Mouse (Mus musculus) liver, adult 10 weeks (tissue): Measurements from ENCODE around the gene Zic2. TPM values are rescaled to one million over a fixed set of nuclear protein-coding genes. Genes with fewer than 3 reads are reported as not detected.

ENCODE experiments used
- polyA plus RNA-seq: library from polyadenylated mRNA; stranded (reverse); fragments of 350-450 nt; fragmentation: Illumina TruSeq; extraction: RNeasy Lipid Tissue Mini Kit (QIAGEN cat#74804); gene quantifications from one replicate; pipeline ENCODE4 v1.2.3, GENCODE M21; 2014; ENCODE audit warnings: low read depth, low replicate concordance

Gene Zic2
- not detected for polyA plus RNA-seq

DNA sequence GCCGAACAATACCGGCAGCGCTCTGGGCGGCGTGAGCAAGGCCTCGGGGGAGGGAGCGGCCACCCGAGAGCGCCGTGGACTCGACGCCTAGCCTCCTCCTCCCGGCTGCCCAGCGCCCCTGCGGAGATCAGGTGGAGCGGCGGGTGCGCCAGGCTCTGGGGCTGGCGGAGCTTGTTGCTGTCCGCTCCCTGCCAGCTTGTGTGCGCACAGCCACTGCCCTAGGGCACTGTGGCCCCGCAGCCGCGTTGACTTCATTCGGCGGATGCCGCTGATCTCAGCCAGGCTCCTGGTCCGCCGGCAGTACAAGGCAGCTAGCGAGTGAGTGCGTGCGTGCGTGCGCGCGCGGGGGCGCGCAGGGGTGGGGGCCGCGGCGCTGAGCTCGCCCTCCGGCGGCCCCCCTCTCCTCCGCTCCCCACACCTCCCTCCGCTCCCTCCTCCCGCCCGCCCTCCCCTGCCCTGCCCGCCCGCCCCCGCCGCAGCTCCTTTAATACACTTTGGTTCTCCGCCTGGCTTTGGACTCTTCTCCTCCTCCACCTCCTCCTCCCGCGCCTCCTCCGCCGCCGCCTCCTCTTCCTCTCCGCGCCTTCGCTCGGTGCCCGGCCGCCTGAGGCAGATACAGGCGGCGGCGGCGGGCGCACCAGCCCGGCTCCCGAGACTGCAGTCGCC is at the start of gene Zic2:
Gene Zic2, plus strand, starts transcription at position 545 of the 666 bp plus-strand sequence.

DNA sequence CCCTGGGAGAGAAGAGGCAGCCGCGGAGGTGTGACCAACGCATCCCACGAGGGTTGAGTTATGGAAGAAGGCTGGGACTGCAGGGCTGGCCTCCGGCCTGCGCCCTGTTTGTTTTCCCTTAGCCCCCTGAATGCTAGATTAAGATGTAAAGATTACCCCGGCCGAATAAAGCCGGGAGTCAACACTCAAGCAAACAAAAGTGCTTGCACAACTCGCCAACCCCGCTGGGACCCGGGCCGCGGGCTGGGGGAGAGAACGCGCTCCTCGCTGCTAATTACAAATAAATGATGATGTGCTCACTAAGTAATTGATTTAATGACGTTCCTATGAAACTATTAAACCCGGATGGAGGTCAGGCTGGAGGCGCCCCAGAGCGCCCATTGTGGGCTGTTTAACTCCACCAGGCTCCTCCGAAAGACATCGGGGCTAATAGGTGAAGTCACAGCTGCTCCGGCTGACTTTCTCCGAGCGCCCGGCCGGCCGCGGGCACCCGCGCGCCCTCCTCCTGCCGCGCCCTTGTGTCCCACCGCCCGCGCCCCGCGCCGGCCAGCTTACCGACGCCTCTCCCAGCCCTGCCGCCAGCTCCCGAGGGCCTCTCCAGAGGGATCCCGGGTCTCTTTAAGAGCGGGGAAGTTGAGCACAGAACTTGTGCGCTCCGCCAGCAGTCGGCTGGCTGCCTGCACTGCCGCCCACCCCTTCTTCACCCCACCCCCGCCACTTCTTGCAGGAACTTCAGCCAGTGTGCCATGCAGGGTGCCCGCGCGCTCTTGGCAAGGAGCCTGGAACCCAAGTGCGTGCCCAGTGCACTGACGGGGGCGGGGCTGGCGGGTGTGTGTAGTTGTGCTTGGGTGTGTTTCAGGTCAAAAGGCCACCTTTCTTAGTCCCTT is 24.5 kb upstream of the Zic2 start, which contains the start of gene Gm5089:
Gene Gm5089, minus strand, starts transcription at position 620 of the 887 bp plus-strand sequence.

DNA sequence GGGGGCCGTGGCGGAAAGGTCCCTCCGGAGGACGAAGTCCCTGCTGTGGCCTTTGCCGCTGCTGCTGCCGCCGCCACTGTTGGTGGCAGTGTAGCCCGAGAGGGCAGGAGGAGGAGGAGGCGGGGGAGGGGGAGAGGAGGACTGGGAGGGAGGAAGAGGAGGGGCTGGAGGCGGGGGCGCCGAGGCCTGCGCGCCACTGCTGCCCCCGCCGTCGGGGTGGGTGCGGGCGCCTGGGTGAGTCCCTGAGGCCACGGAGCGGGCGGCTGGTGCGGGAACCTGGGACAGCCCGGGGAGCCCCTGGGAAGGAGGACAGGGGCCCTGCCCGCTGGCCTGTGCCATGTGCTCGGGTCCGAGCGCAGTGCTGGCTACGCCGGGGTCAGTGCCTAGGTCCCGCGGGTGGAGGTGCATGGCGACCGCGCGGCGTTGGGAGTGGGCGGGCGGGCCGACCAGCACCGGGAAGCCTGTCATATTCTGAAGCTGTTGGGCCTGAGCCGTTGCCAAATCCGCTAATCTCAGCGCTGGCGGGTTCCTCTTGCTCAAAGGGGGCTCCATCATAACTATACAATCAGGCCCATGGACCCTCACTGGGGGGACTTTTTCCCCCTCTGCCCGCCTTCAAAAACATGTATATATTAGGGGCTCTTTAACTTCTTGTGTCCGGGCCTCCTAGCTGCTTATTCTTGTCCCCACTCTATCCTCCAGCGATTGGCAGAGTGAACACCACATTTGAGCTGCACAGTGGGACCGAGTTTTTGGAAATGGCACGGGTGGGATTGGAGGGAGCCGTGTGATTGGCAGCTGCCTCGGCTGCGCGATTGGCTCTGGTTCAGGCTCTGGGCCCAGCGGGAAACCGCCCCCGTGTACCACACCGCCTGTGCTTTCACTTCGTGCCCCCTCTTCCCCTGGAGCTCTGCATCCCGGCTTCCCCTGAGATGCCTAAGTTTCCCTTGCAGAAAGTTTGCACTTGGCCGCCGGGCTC is 10.2 kb upstream of the Zic2 start, which contains the start of gene Zic5:
Gene Zic5, minus strand, starts transcription at position 915 of the 979 bp plus-strand sequence.

DNA sequence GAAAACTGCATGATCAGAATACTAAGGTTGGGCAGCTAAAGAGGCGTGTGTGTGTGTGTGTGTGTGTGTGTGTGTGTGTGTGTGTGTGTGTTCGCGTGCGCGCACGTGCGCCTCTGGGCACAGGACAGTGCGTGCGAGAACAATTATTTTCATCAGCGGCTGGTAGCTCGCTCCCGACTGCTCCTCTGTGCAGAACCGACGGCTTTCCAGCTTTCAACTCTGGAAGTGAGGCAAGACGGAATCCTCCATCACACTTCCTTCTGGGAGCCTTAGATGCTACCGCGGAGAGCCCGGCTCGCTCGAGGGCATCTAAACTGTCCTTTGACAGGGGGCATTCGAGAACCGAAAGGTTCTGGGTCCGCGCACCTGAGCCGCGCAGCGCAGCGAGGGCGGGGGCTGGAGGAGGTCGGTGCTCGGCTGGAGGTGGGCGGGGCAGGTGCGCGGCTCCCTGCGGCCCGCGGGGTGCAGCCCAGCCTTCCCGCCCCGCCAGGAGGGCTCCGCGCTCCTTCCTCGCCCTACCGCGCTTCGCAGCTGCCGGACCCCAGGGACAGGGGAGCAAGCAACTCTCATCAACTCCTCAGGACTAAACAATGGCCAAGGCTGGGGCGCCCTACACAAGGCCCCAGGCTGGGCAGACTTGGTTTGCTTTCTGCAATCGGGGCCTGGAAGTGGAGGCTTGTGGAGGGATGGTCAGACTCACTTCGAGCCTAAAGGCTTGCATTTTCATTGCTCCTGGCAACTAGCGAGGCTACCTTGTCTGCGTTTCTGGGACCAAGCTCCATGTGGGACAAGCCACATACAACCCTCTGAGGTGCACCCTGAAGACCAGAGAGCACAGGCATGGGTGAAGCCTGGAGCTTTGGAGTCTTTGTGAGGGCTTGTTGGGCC is 15.4 kb downstream of the Zic2 start, which contains the start of gene Gm10837:
Gene Gm10837, plus strand, starts transcription at position 146 of the 888 bp plus-strand sequence.

Other genes starting within 250 kb of the Zic2 start
- not detected for gene Gm5089, start 24.3 kb upstream of the Zic2 start, polyA plus RNA-seq
- not detected for gene Zic5, start 9.8 kb upstream of the Zic2 start, polyA plus RNA-seq
- gene Gm10837, start 15.2 kb downstream of the Zic2 start, polyA plus RNA-seq, result not detected
- gene Pcca, start 58.9 kb downstream of the Zic2 start, polyA plus RNA-seq, result 76.7 TPM